Mouse (Mus musculus): ENCODE measurements around the gene Gm27027.

Gene Gm27027

GRCm38 (mm10) chr2:93928866-93929265 lies 67.3 kb downstream of the Gm27027 start:
- DNase-seq (ENCODE audit: low spot score) = no peak

GRCm38 (mm10) chr2:93927701-93928437 lies 68.3 kb downstream of the Gm27027 start:
- no peak for DNase-seq (ENCODE audit: low spot score)

- no peak for DNase-seq (ENCODE audit: low spot score)
Measured at GRCm38 (mm10) chr2:93926141-93926540, 70.0 kb downstream of the Gm27027 start.

GRCm38 (mm10) chr2:93919093-93919492 lies 77.1 kb downstream of the Gm27027 start:
- DNase-seq (ENCODE audit: low spot score) = no peak

GRCm38 (mm10) chr2:93913552-93913951 lies 82.6 kb downstream of the Gm27027 start:
- no peak for DNase-seq (ENCODE audit: low spot score)

GRCm38 (mm10) chr2:93911942-93912341 lies 84.2 kb downstream of the Gm27027 start:
- no peak for DNase-seq (ENCODE audit: low spot score)

GRCm38 (mm10) chr2:93909716-93910115 lies 86.4 kb downstream of the Gm27027 start:
- no peak for DNase-seq (ENCODE audit: low spot score)

GRCm38 (mm10) chr2:93907519-93908294 lies 88.4 kb downstream of the Gm27027 start:
- DNase-seq (ENCODE audit: low spot score) = no peak

All from embryo, embryonic 10 days (tissue).